Mouse (Mus musculus): ENCODE results near the gene Ttll9. TPM values are rescaled to one million over a fixed set of nuclear protein-coding genes. Genes with fewer than 3 reads are reported as not detected.

Ttll9 gene
- total and polyA plus RNA-seq, 2 experiments = 0.11 TPM; not detected in 1

- no peak for DNase-seq (ENCODE audit: extremely low read depth, low read depth, low spot score)
- peaks cover 12% of the 10 kb centered on the region for H3K27me3 ChIP-seq (ENCODE audit: control insufficient read depth, insufficient read depth, low read length)
These were observed 11.8 kb upstream of the Ttll9 start for GRCm38 (mm10) chr2:152950358-152951064.

GRCm38 (mm10) chr2:152951065-152951849, 11.0 kb upstream of the Ttll9 start, which contains the start of gene Dusp15:
Dusp15 (minus strand) TSS chr2:152951698.
- Histone ChIP-seq H3K79me2 (ENCODE audit: control insufficient read depth, insufficient read depth, low read length) (no peaks in the 10 kb centered on the region), H3K27ac (replicated peaks; ENCODE audit: insufficient read depth, low read depth, low read length) (no peak within 1 kb of the TSS), H3K36me3 (ENCODE audit: control insufficient read depth, insufficient read depth, low read length) (no peaks in the 10 kb centered on the region), H3K4me1 (ENCODE audit: control insufficient read depth, insufficient read depth, low read length) (no peaks in the 10 kb centered on the region; the same call in 1 of the 2 replicates), H3K4me3 (ENCODE audit: insufficient read depth, low read depth, low read length) (peak within 1 kb of the TSS; percentile 53; the same call in 1 of the 2 replicates), H3K27me3 (ENCODE audit: control insufficient read depth, insufficient read depth, low read length) (peaks cover 12% of the 10 kb centered on the region), H3K9ac (ENCODE audit: low read depth, low read length) (0 out of 2 replicates have a peak within 1 kb of the TSS, but pooled peaks have one; percentile 32)
- TF ChIP-seq CTCF (IDR thresholded peaks at IDR 0.05; ENCODE audit: low read depth, low read length) (no peak), POLR2A (IDR thresholded peaks at IDR 0.05; ENCODE audit: extremely low read depth, insufficient read depth, low read length) (no peak)
- DNase-seq (ENCODE audit: extremely low read depth, low read depth, low spot score) = no peak
- WGBS = 3% methylated on average over 48 of the region's 54 CpGs

More at GRCm38 (mm10) chr2:152950358-152951064, 11.8 kb upstream of the Ttll9 start:
- no peak overlapping the region for H3K4me3 ChIP-seq (ENCODE audit: insufficient read depth, low read depth, low read length)
- TF ChIP-seq CTCF (IDR thresholded peaks at IDR 0.05; ENCODE audit: low read depth, low read length) (no peak), POLR2A (IDR thresholded peaks at IDR 0.05; ENCODE audit: extremely low read depth, insufficient read depth, low read length) (no peak)
- H3K9ac ChIP-seq (ENCODE audit: low read depth, low read length) = no peak overlapping the region
- H3K79me2 ChIP-seq (ENCODE audit: control insufficient read depth, insufficient read depth, low read length) = no peaks in the 10 kb centered on the region
- 40% methylated on average over 11 of the region's 11 CpGs for WGBS
- H3K36me3 ChIP-seq (ENCODE audit: control insufficient read depth, insufficient read depth, low read length) = no peaks in the 10 kb centered on the region
- no peaks in the 10 kb centered on the region; the same call in 1 of the 2 replicates for H3K4me1 ChIP-seq (ENCODE audit: control insufficient read depth, insufficient read depth, low read length)
- H3K27ac ChIP-seq (replicated peaks; ENCODE audit: insufficient read depth, low read depth, low read length) = no peak overlapping the region

- WGBS = 24% methylated on average over 13 of the region's 13 CpGs
- Histone ChIP-seq H3K27me3 (ENCODE audit: control insufficient read depth, insufficient read depth, low read length) (peaks cover 12% of the 10 kb centered on the region), H3K27ac (replicated peaks; ENCODE audit: insufficient read depth, low read depth, low read length) (no peak overlapping the region), H3K4me1 (ENCODE audit: control insufficient read depth, insufficient read depth, low read length) (no peaks in the 10 kb centered on the region; the same call in 1 of the 2 replicates), H3K36me3 (ENCODE audit: control insufficient read depth, insufficient read depth, low read length) (no peaks in the 10 kb centered on the region), H3K9ac (ENCODE audit: low read depth, low read length) (no peak overlapping the region), H3K79me2 (ENCODE audit: control insufficient read depth, insufficient read depth, low read length) (no peaks in the 10 kb centered on the region), H3K4me3 (ENCODE audit: insufficient read depth, low read depth, low read length) (peak overlapping the region; percentile 53; the same call in 1 of the 2 replicates)
- DNase-seq (ENCODE audit: extremely low read depth, low read depth, low spot score) = no peak
- TF ChIP-seq POLR2A (IDR thresholded peaks at IDR 0.05; ENCODE audit: extremely low read depth, insufficient read depth, low read length) = no peak
- no peak for TF ChIP-seq CTCF (IDR thresholded peaks at IDR 0.05; ENCODE audit: low read depth, low read length)
These were observed 10.2 kb upstream of the Ttll9 start for GRCm38 (mm10) chr2:152951850-152952720.

- WGBS = 58% methylated on average over 3 of the region's 3 CpGs
- Histone ChIP-seq H3K4me1 (ENCODE audit: control insufficient read depth, insufficient read depth, low read length) (no peaks in the 10 kb centered on the region), H3K27me3 (ENCODE audit: control insufficient read depth, insufficient read depth, low read length) (no peaks in the 10 kb centered on the region), H3K4me3 (ENCODE audit: insufficient read depth, low read depth, low read length) (no peak overlapping the region), H3K9ac (ENCODE audit: low read depth, low read length) (no peak overlapping the region), H3K36me3 (ENCODE audit: control insufficient read depth, insufficient read depth, low read length) (no peaks in the 10 kb centered on the region), H3K79me2 (ENCODE audit: control insufficient read depth, insufficient read depth, low read length) (no peaks in the 10 kb centered on the region), H3K27ac (replicated peaks; ENCODE audit: insufficient read depth, low read depth, low read length) (no peak overlapping the region)
- no peak for DNase-seq (ENCODE audit: extremely low read depth, low read depth, low spot score)
- TF ChIP-seq POLR2A (IDR thresholded peaks at IDR 0.05; ENCODE audit: extremely low read depth, insufficient read depth, low read length) (no peak), CTCF (IDR thresholded peaks at IDR 0.05; ENCODE audit: low read depth, low read length) (no peak)
These were observed 4.2 kb upstream of the Ttll9 start for GRCm38 (mm10) chr2:152958116-152958515.

GRCm38 (mm10) chr2:152965555-152965954, 3.3 kb downstream of the Ttll9 start:
- Histone ChIP-seq H3K4me3 (ENCODE audit: insufficient read depth, low read depth, low read length) (no peak overlapping the region), H3K4me1 (ENCODE audit: control insufficient read depth, insufficient read depth, low read length) (no peaks in the 10 kb centered on the region), H3K9ac (ENCODE audit: low read depth, low read length) (no peak overlapping the region), H3K36me3 (ENCODE audit: control insufficient read depth, insufficient read depth, low read length) (no peaks in the 10 kb centered on the region), H3K79me2 (ENCODE audit: control insufficient read depth, insufficient read depth, low read length) (no peaks in the 10 kb centered on the region), H3K27me3 (ENCODE audit: control insufficient read depth, insufficient read depth, low read length) (no peaks in the 10 kb centered on the region), H3K27ac (replicated peaks; ENCODE audit: insufficient read depth, low read depth, low read length) (no peak overlapping the region)
- TF ChIP-seq POLR2A (IDR thresholded peaks at IDR 0.05; ENCODE audit: extremely low read depth, insufficient read depth, low read length) (no peak), CTCF (IDR thresholded peaks at IDR 0.05; ENCODE audit: low read depth, low read length) (no peak)
- 78% methylated on average over 4 of the region's 4 CpGs for WGBS
- DNase-seq (ENCODE audit: extremely low read depth, low read depth, low spot score) = no peak
